Mouse (Mus musculus) embryonic fibroblast, embryonic 13.5 days (primary cell): ENCODE results near the gene Msx2.

ENCODE experiments used
- CTCF ChIP-seq: IDR thresholded peaks from 2 replicates; pipeline ENCODE4 v1.5.1; 2011; ENCODE audit warnings: mild to moderate bottlenecking, control low read depth, low read length, moderate library complexity, borderline replicate concordance; ENCODE audit not compliant: insufficient read depth
- POLR2A ChIP-seq: IDR thresholded peaks from 2 replicates; pipeline ENCODE4 v1.6.1; 2011; ENCODE audit warnings: low read depth, mild to moderate bottlenecking, control low read depth, low read length, moderate library complexity

DNA sequence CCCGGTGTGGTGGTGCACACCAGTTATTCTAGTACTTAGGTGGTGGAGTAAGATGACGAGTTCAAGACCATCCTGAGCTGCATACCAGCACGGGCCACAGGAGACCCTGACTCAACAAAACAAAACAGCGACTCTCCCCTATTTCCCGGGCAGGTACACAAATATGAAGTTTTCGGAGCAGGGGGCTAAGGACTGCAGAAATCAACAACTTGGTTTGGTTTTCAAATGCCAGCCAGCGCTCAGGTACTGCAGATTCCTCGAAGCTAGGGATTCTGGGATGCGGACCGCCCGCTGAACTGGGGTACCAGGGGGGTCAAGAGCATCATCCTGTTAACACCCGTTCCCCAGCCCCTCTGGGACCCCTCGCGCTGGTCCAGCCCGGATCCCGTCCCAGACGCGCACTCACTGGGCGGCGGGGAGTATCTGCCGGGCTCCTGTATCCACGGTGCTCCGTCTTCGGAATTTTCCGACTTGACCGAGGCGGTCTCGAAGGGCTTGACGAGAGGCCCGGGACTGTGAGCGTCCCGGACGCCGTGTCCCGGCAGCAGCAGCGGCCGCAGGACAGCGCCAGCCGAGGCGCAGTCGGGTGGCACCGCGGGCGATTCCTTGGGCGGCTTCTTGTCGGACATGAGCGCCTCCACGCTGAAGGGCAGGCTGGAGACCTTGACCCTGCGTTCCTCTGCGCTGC lies 804 bp downstream of the Msx2 start:
- TF ChIP-seq CTCF (no peak), POLR2A (no peak)
